In genomic region chr5:4020018-4020417, GRCm38 (mm10) we compare ENCODE assay signal across 12 mouse cellular contexts.
"Had no signal": no experiment of that assay in that cellular context is flagged by ENCODE, and none has a peak within 500 bp of the region (broad histone marks: within the 10 kb centered on the region; RNA-seq: fewer than 3 reads in every experiment).

No protein-coding gene starts in this region.

- H3K27me3 ChIP-seq: limb, embryonic 12.5 days; lung, embryonic 15.5 days; midbrain, embryonic 13.5 days had no signal

- DNase-seq: layer of hippocampus, adult 9-11 months; layer of hippocampus, postnatal 36 days; liver; lung, postnatal 14 days; right cerebral cortex, adult 18-20 months; right cerebral cortex, postnatal 25 days; thymus, adult 2 months; thymus, postnatal 36 days had no signal

- H3K9me3 ChIP-seq: limb, embryonic 12.5 days; lung, embryonic 15.5 days; midbrain, embryonic 13.5 days had no signal

- H3K9ac ChIP-seq: limb, embryonic 12.5 days; lung, embryonic 15.5 days; midbrain, embryonic 13.5 days had no signal

- H3K4me1 ChIP-seq: midbrain, embryonic 13.5 days had no signal

- H3K4me3 ChIP-seq: limb, embryonic 12.5 days; lung, embryonic 15.5 days; midbrain, embryonic 13.5 days had no signal

- H3K27ac ChIP-seq: limb, embryonic 12.5 days; lung, embryonic 15.5 days; macrophage; midbrain, embryonic 13.5 days had no signal

- H3K4me2 ChIP-seq: limb, embryonic 12.5 days; lung, embryonic 15.5 days; midbrain, embryonic 13.5 days had no signal

- ATAC-seq: midbrain, embryonic 13.5 days had no signal
